Mouse (Mus musculus) ES-E14 (cell line): ENCODE measurements at regions not wholly inside any gene's neighbourhood (a gene's known extent, or its start where the extent isn't known, plus 50 kb on each side); places are given as distances from the start of the nearest gene placed in this dataset.

Source experiments
- DNase-seq: peaks from one replicate; pipeline ENCODE4 v3.0.0-alpha.2; 2013; ENCODE audit warnings: low read depth, low spot score
- H3K27ac ChIP-seq: 2 replicates; pipeline ENCODE4 v1.5.1; 2012; ENCODE audit warnings: low read depth, mild to moderate bottlenecking, low read length, moderate library complexity, mixed read lengths; ENCODE audit not compliant: poor library complexity, insufficient read depth, severe bottlenecking
- H3K36me3 ChIP-seq: 2 replicates; pipeline ENCODE4 v1.6.1; 2012; ENCODE audit warnings: mild to moderate bottlenecking, low read length, moderate library complexity, mixed read lengths; ENCODE audit not compliant: control insufficient read depth, poor library complexity, insufficient read depth, severe bottlenecking
- H3K4me1 ChIP-seq, 2 experiments: fragments of 150-350 bp in 1 of 2; sonication (generic) in 1 of 2; 2 replicates each; pipeline ENCODE4 v1.6.1; 2012; ENCODE audit warnings: low read length in 2 of 2, mild to moderate bottlenecking in 1 of 2, mixed read lengths in 1 of 2; ENCODE audit not compliant: control insufficient read depth in 2 of 2, insufficient read depth in 2 of 2, poor library complexity in 1 of 2
- H3K4me3 ChIP-seq, 2 experiments: fragments of 150-350 bp in 1 of 2; sonication (generic) in 1 of 2; 2 replicates each; pipeline ENCODE4 v1.5.1; 2012; ENCODE audit warnings: low read length in 2 of 2, low read depth in 1 of 2, mild to moderate bottlenecking in 1 of 2, mixed read lengths in 1 of 2; ENCODE audit not compliant: insufficient read depth in 1 of 2, poor library complexity in 1 of 2, severe bottlenecking in 1 of 2
- H3K9ac ChIP-seq: 2 replicates; pipeline ENCODE4 v1.6.1; 2012; ENCODE audit warnings: low read depth, mild to moderate bottlenecking, low read length, mixed read lengths; ENCODE audit not compliant: poor library complexity, insufficient read depth, severe bottlenecking
- H3K9me3 ChIP-seq: fragments of 150-350 bp; sonication (generic); 2 replicates; pipeline ENCODE4 v1.6.1; 2012; ENCODE audit warnings: low read depth, mild to moderate bottlenecking, low read length; ENCODE audit not compliant: control insufficient read depth, insufficient read depth
- CHD2 ChIP-seq: IDR thresholded peaks from 2 replicates; pipeline ENCODE4 v1.6.1; 2014; ENCODE audit warnings: mild to moderate bottlenecking, low read depth, low read length, inconsistent platforms
- HCFC1 ChIP-seq: IDR thresholded peaks from 2 replicates; pipeline ENCODE4 v1.6.1; 2012; ENCODE audit warnings: low read length, inconsistent platforms, borderline replicate concordance; ENCODE audit not compliant: insufficient read depth
- MAFK ChIP-seq: IDR thresholded peaks from 2 replicates; pipeline ENCODE4 v1.6.1; 2014; ENCODE audit warnings: mild to moderate bottlenecking, low read depth, low read length, inconsistent platforms; ENCODE audit not compliant: insufficient read depth
- ZC3H11A ChIP-seq: IDR thresholded peaks from 2 replicates; pipeline ENCODE4 v1.6.1; 2012; ENCODE audit warnings: low read depth, mild to moderate bottlenecking, inconsistent platforms, low read length, borderline replicate concordance
- ZNF384 ChIP-seq: IDR thresholded peaks from 2 replicates; pipeline ENCODE4 v1.6.1; 2012; ENCODE audit warnings: low read depth, low read length, inconsistent platforms
- in situ Hi-C, 2 experiments: fragments of 600-800 bp; cut with MboI; formaldehyde crosslinking; loops; one replicate each; pipeline ENCODE4 v1.15.1; 2025; ENCODE audit warnings: low sequenced_read_pairs in 2 of 2, inconsistent platforms in 1 of 2; ENCODE audit not compliant: unreplicated experiment in 2 of 2

GRCm38 (mm10) chr14:98642661-98643331 lies 351.3 kb downstream of the Rpl36a-ps1 start:
- no peaks in the 10 kb centered on the region for H3K4me1 ChIP-seq
- no peak overlapping the region for H3K27ac ChIP-seq
- no peak overlapping the region for H3K9ac ChIP-seq
- no peaks in the 10 kb centered on the region for H3K36me3 ChIP-seq
- no peaks in the 10 kb centered on the region for H3K9me3 ChIP-seq
- in situ Hi-C loops: no loop called here
- DNase-seq: no peak
- TF ChIP-seq HCFC1: no peak
- no peak for TF ChIP-seq ZNF384
- no peak for TF ChIP-seq ZC3H11A
- no peak for TF ChIP-seq CHD2
- TF ChIP-seq MAFK: no peak
- no peak overlapping the region for H3K4me3 ChIP-seq

- no peaks in the 10 kb centered on the region for H3K36me3 ChIP-seq
- no peak overlapping the region for H3K4me3 ChIP-seq
- no peak for DNase-seq
- in situ Hi-C loops: no loop called here
- TF ChIP-seq CHD2: no peak
- no peak for TF ChIP-seq ZNF384
- TF ChIP-seq HCFC1: no peak
- no peak for TF ChIP-seq ZC3H11A
- TF ChIP-seq MAFK: no peak
- no peak overlapping the region for H3K27ac ChIP-seq
- no peaks in the 10 kb centered on the region for H3K9me3 ChIP-seq
- no peak overlapping the region for H3K9ac ChIP-seq
- no peaks in the 10 kb centered on the region for H3K4me1 ChIP-seq
These were observed 365.1 kb downstream of the Rpl36a-ps1 start for GRCm38 (mm10) chr14:98629026-98629425.

- H3K9me3 ChIP-seq: no peaks in the 10 kb centered on the region
- no peak overlapping the region for H3K27ac ChIP-seq
- H3K36me3 ChIP-seq: no peaks in the 10 kb centered on the region
- no peaks in the 10 kb centered on the region for H3K4me1 ChIP-seq
- DNase-seq: no peak
- TF ChIP-seq ZNF384 (no peak), ZC3H11A (no peak), MAFK (no peak), HCFC1 (no peak), CHD2 (no peak)
- in situ Hi-C loops: no loop called here
- H3K9ac ChIP-seq: no peak overlapping the region
- H3K4me3 ChIP-seq: no peak overlapping the region
These were observed 367.6 kb downstream of the Rpl36a-ps1 start for GRCm38 (mm10) chr14:98626476-98626875.

GRCm38 (mm10) chr14:98625867-98626266 lies 368.3 kb downstream of the Rpl36a-ps1 start:
- no peak overlapping the region for H3K4me3 ChIP-seq
- DNase-seq: no peak
- no peaks in the 10 kb centered on the region for H3K4me1 ChIP-seq
- H3K9me3 ChIP-seq: no peaks in the 10 kb centered on the region
- no peak overlapping the region for H3K9ac ChIP-seq
- TF ChIP-seq ZNF384 (no peak), HCFC1 (no peak), ZC3H11A (no peak), CHD2 (no peak), MAFK (no peak)
- H3K36me3 ChIP-seq: no peaks in the 10 kb centered on the region
- in situ Hi-C loops: no loop called here
- no peak overlapping the region for H3K27ac ChIP-seq

- H3K4me3 ChIP-seq: no peak overlapping the region
- H3K4me1 ChIP-seq: no peaks in the 10 kb centered on the region
- TF ChIP-seq ZNF384: no peak
- TF ChIP-seq HCFC1: no peak
- TF ChIP-seq CHD2: no peak
- no peak for TF ChIP-seq MAFK
- TF ChIP-seq ZC3H11A: no peak
- no peaks in the 10 kb centered on the region for H3K36me3 ChIP-seq
- no peaks in the 10 kb centered on the region for H3K9me3 ChIP-seq
- no peak overlapping the region for H3K9ac ChIP-seq
- no peak for DNase-seq
- H3K27ac ChIP-seq: no peak overlapping the region
- in situ Hi-C loops: no loop called here
These were observed 388.3 kb downstream of the Rpl36a-ps1 start for GRCm38 (mm10) chr14:98605772-98606171.
